Mouse (Mus musculus) telencephalon, adult 2 months (tissue): Measurements from ENCODE around the gene Olfr1168.
"Not testable (repeated sequence)": the region's sequence is repeated elsewhere in the genome, so short reads cannot be mapped to it uniquely, and the experiment has no call there.

Experiments used
- DNase-seq: peaks from one replicate; pipeline ENCODE4 v3.0.0-alpha.2; 2011; ENCODE audit warnings: low read depth, low spot score

The Olfr1168 gene

DNA sequence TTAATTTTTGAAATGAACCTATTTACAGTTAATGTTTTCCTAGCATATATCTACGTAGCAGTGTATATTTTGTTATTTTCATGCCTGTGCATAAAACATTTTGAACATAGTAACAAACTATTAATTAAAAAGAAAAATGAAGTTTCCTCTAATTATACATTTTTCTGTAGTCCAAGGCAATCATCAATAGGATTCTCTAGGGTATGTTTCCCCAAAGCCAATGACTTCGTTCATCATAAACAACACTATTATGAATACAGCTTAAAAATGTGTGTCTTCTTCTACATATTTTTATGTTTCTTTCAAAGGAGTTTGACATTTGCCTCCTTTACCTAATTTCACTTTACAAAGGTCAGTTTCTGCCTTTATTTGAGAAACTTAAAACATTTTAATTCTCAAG is at the start of gene Olfr1168:
Olfr1168 (plus strand) TSS at position 301 of the 400 bp plus-strand sequence.
- no peak for DNase-seq

- not testable (repeated sequence) for DNase-seq
Observed at GRCm38 (mm10) chr2:88155093-88155492, 26.6 kb upstream of the Olfr1168 start, which contains the start of gene Olfr1167. Olfr1167 (minus strand) TSS chr2:88155193.

DNA sequence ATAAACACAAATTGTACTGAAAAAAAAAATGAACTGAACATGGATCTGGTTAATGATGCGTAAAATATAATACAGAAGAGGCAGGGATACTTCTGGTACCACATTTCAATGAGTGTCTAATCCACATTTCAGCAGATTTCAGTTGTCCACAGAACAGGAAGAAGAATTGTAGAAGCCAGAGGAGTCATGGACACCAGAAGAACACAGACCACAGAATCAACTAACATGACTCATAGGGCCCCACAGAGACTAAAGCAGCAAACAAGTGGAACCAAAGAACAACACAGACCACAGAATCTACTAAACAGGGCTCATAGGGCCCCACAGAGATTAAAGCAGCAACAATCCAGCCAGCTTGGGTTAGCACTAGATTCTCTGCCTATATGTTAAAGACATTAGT is 39.1 kb downstream of the Olfr1168 start:
- no peak for DNase-seq

DNA sequence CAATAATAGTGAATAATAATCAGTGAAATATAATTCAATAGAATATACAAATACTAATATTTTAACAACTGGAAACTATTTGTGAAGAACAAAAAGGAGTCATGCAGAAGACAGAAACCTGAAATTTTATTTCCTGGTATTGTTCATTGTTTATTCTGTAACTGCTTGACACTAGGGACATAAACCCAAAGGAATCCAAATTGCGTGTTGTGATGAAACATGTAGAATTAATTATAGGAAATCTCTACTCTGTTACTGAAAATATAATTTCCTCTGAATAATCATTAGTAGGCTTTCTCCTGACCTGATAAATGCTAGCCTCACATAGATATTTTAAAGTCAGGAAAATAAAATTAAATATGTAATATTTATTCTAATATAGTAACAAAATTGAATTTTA is 46.6 kb downstream of the Olfr1168 start, which contains the start of gene Olfr1170:
Olfr1170 (minus strand) TSS at position 101 of the 400 bp plus-strand sequence.
- DNase-seq, result no peak
